Mouse (Mus musculus) kidney, adult 2 months (tissue): ENCODE results near the gene Gas2. TPM values are rescaled to one million over a fixed set of nuclear protein-coding genes. Genes with fewer than 3 reads are reported as not detected.
A peak's percentile ranks its signal among the peaks of the same experiment; 100 is the strongest.

ENCODE experiments used
- DNase-seq: peaks from one replicate; pipeline ENCODE4 v3.0.0; 2021
- H3K27ac ChIP-seq: fragments of 200-500 bp; 2 replicates; pipeline ENCODE4 v1.5.1; 2012; ENCODE audit warnings: low read depth, low read length, control low read depth, inconsistent platforms; ENCODE audit not compliant: insufficient read depth
- H3K27me3 ChIP-seq: fragments of 200-500 bp; replicated peaks from 2 replicates; pipeline ENCODE4 v1.6.1; 2012; ENCODE audit warnings: mild to moderate bottlenecking, moderate library complexity, low read length, inconsistent platforms; ENCODE audit not compliant: control insufficient read depth, insufficient read depth
- H3K36me3 ChIP-seq: fragments of 200-500 bp; 2 replicates; pipeline ENCODE4 v1.6.1; 2012; ENCODE audit warnings: mild to moderate bottlenecking, moderate library complexity, low read length, inconsistent platforms; ENCODE audit not compliant: control insufficient read depth, insufficient read depth
- H3K4me1 ChIP-seq: fragments of 200-500 bp; 2 replicates; pipeline ENCODE4 v1.6.1; 2011; ENCODE audit warnings: low read length; ENCODE audit not compliant: control insufficient read depth, insufficient read depth
- H3K4me3 ChIP-seq: fragments of 200-500 bp; 2 replicates; pipeline ENCODE4 v1.5.1; 2011; ENCODE audit warnings: mild to moderate bottlenecking, low read depth, low read length, control low read depth; ENCODE audit not compliant: insufficient read depth
- CTCF ChIP-seq: fragments of 200-500 bp; conservative IDR thresholded peaks from 2 replicates; pipeline ENCODE4 v1.5.1; 2011; ENCODE audit warnings: low read depth, mild to moderate bottlenecking, control low read depth, low read length, moderate library complexity, mixed read lengths; ENCODE audit not compliant: insufficient read depth, insufficient read length
- POLR2A ChIP-seq: fragments of 200-500 bp; IDR thresholded peaks from one replicate; pipeline ENCODE4 v1.6.1; 2011; ENCODE audit warnings: low read depth, low read length, control low read depth
- WGBS: fragments of 180-500 bp; shearing (Covaris S2); methylation state at CpG from one replicate; pipeline ENCODE4 v1.1.7; 2018; 5-methylcytosine and 5-hydroxymethylcytosine counted together
- polyA plus RNA-seq: library from polyadenylated mRNA; depleted of rRNA; stranded (reverse); fragments of >200 nt; gene quantifications from 2 replicates; pipeline ENCODE4 v1.2.3, GENCODE M21; 2012

Gas2 gene
- polyA plus RNA-seq, 1 experiment, result 120 TPM

DNA sequence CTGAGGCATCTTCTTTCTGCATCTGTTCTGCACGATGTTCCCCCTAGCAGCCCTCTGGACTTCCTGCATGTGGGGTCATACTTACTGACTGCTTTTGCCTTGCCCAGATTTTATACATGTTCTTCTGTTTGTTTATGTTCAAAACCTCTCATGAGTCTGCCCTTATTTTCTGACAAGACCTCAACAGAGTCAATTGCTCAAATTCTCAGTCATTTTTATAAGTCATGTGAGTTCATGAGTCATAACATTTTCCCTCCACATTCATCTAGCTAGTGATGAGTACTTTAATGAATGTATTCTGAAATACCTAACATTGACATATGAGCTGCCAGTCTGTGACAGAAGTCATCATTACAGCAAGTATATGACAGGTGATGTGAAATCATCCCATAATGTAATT is 3.5 kb downstream of the Gas2 start:
- 0 out of 2 replicates have a peak, but pooled peaks cover 2% of the 10 kb centered on the region for H3K36me3 ChIP-seq
- H3K27ac ChIP-seq, result no peak overlapping the region
- peaks cover 4% of the 10 kb centered on the region for H3K4me1 ChIP-seq
- H3K27me3 ChIP-seq, result no peaks in the 10 kb centered on the region
- TF ChIP-seq CTCF (no peak), POLR2A (no peak)
- 28% methylated on average over 1 of the region's 1 CpGs for WGBS
- no peak for DNase-seq
- H3K4me3 ChIP-seq, result no peak overlapping the region

GRCm38 (mm10) chr7:51867983-51868382 is 6.2 kb downstream of the Gas2 start:
- 64% methylated on average over 1 of the region's 1 CpGs for WGBS
- Histone ChIP-seq H3K4me3 (no peak overlapping the region), H3K36me3 (0 out of 2 replicates have a peak, but pooled peaks cover 2% of the 10 kb centered on the region), H3K4me1 (no peaks in the 10 kb centered on the region), H3K27me3 (no peaks in the 10 kb centered on the region), H3K27ac (no peak overlapping the region)
- DNase-seq, result peak; percentile 54
- TF ChIP-seq POLR2A, result no peak
- TF ChIP-seq CTCF, result 0 out of 2 replicates have a peak, but pooled peaks have one; percentile 12

GRCm38 (mm10) chr7:51872041-51872440 is 10.2 kb downstream of the Gas2 start:
- no peak for TF ChIP-seq POLR2A
- TF ChIP-seq CTCF, result no peak
- H3K27me3 ChIP-seq, result no peaks in the 10 kb centered on the region
- DNase-seq, result no peak
- WGBS, result 59% methylated on average over 1 of the region's 1 CpGs
- H3K36me3 ChIP-seq, result 0 out of 2 replicates have a peak, but pooled peaks cover 2% of the 10 kb centered on the region
- H3K4me3 ChIP-seq, result no peak overlapping the region
- H3K4me1 ChIP-seq, result no peaks in the 10 kb centered on the region
- H3K27ac ChIP-seq, result no peak overlapping the region

GRCm38 (mm10) chr7:51872597-51872996 is 10.8 kb downstream of the Gas2 start:
- H3K36me3 ChIP-seq, result 0 out of 2 replicates have a peak, but pooled peaks cover 2% of the 10 kb centered on the region
- TF ChIP-seq CTCF, result no peak
- no peak for TF ChIP-seq POLR2A
- no peaks in the 10 kb centered on the region for H3K4me1 ChIP-seq
- DNase-seq, result no peak
- no peak overlapping the region for H3K4me3 ChIP-seq
- no peaks in the 10 kb centered on the region for H3K27me3 ChIP-seq
- no peak overlapping the region for H3K27ac ChIP-seq

GRCm38 (mm10) chr7:51876316-51876715 is 14.5 kb downstream of the Gas2 start:
- Histone ChIP-seq H3K36me3 (no peaks in the 10 kb centered on the region), H3K4me3 (no peak overlapping the region), H3K4me1 (no peaks in the 10 kb centered on the region), H3K27me3 (no peaks in the 10 kb centered on the region), H3K27ac (no peak overlapping the region)
- DNase-seq, result no peak
- TF ChIP-seq POLR2A (no peak), CTCF (no peak)

- no peak for DNase-seq
- WGBS, result 7% methylated on average over 8 of the region's 8 CpGs
- no peaks in the 10 kb centered on the region for H3K36me3 ChIP-seq
- no peak overlapping the region for H3K27ac ChIP-seq
- TF ChIP-seq POLR2A (no peak), CTCF (no peak)
- H3K4me1 ChIP-seq, result no peaks in the 10 kb centered on the region
- peak overlapping the region; percentile 26; the same call in 1 of the 2 replicates for H3K4me3 ChIP-seq
- no peaks in the 10 kb centered on the region for H3K27me3 ChIP-seq
Observed at GRCm38 (mm10) chr7:51878730-51879129, 16.9 kb downstream of the Gas2 start.

- Histone ChIP-seq H3K27me3 (no peaks in the 10 kb centered on the region), H3K4me1 (no peaks in the 10 kb centered on the region), H3K36me3 (no peaks in the 10 kb centered on the region), H3K4me3 (peak overlapping the region; percentile 26; the same call in 1 of the 2 replicates), H3K27ac (no peak overlapping the region)
- TF ChIP-seq CTCF, result no peak
- no peak for TF ChIP-seq POLR2A
- no peak for DNase-seq
- WGBS, result 6% methylated on average over 17 of the region's 17 CpGs
Observed at GRCm38 (mm10) chr7:51879136-51879723, 17.4 kb downstream of the Gas2 start.
